Mouse (Mus musculus): ENCODE results near the gene Ankrd13b.

- TF ChIP-seq CTCF (IDR thresholded peaks at IDR 0.05; ENCODE audit: borderline replicate concordance, extremely low read depth, insufficient read depth, insufficient read length) (no peak), POLR2A (IDR thresholded peaks at IDR 0.05; ENCODE audit: borderline replicate concordance, extremely low read depth, insufficient read depth, insufficient read length, poor library complexity, severe bottlenecking) (no peak)
Measured at GRCm38 (mm10) chr11:77530862-77531261, 41.4 kb upstream of the Ankrd13b start.
